ENCODE assay signal across 24 mouse cellular contexts in genomic region chr16:65999343-65999742, GRCm38 (mm10).
DNase-seq lines count a peak whose midpoint lies in the region; ATAC-seq and TF ChIP-seq lines count a peak whose summit lies in the region.
"Had no signal": no experiment of that assay in that cellular context is flagged by ENCODE, and none has a peak within 500 bp of the region (broad histone marks: within the 10 kb centered on the region; RNA-seq: fewer than 3 reads in every experiment).

No protein-coding gene starts in this region.

- H3K36me3 ChIP-seq in heart, postnatal 0 days (replicated peaks; ENCODE audit: control insufficient read depth, insufficient read depth, low read length), result no peaks in the 10 kb centered on the region
- H3K36me3 ChIP-seq: embryonic facial prominence, embryonic 13.5 days; forebrain, embryonic 12.5 days; forebrain, embryonic 15.5 days; heart, embryonic 12.5 days; heart, embryonic 15.5 days; hindbrain, embryonic 12.5 days; hindbrain, embryonic 15.5 days had no signal

- peak; percentile 25 for DNase-seq in heart, postnatal 0 days (ENCODE audit: low spot score)
- no peak for DNase-seq in heart, adult 18-20 months
- DNase-seq in 3134 (ENCODE audit: extremely low read depth, insufficient read length, low spot score), result peak; percentile 30
- DNase-seq in Muller cell, postnatal 12 days (ENCODE audit: inconsistent ontology term), result peak; percentile 79
- DNase-seq in gastrocnemius, postnatal 25 days, result no peak
- no peak for DNase-seq in cerebellum, adult 8-10 months
- no peak for DNase-seq in heart, postnatal 14 days
- DNase-seq: adrenal gland, postnatal 10 days; adrenal gland, postnatal 36 days; cerebellum, adult 18-20 months; cerebellum, adult 9-11 months; cerebellum, postnatal 25 days; gastrocnemius, postnatal 10 days; heart, adult 11 months; kidney, adult 11 months; kidney, adult 8-10 months had no signal

- no peak overlapping the region for H3K9ac ChIP-seq in heart, postnatal 0 days (replicated peaks; ENCODE audit: low read depth, low read length)
- H3K9ac ChIP-seq: embryonic facial prominence, embryonic 13.5 days; forebrain, embryonic 12.5 days; forebrain, embryonic 15.5 days; heart, embryonic 12.5 days; heart, embryonic 15.5 days; hindbrain, embryonic 12.5 days; hindbrain, embryonic 15.5 days had no signal

- TF ChIP-seq CTCF in heart, postnatal 0 days (IDR thresholded peaks at IDR 0.05; ENCODE audit: low read depth), result no peak
- TF ChIP-seq CTCF in embryonic fibroblast, embryonic 13.5 days (IDR thresholded peaks at IDR 0.05; ENCODE audit: borderline replicate concordance, insufficient read depth, low read length), result no peak

- no peak overlapping the region for H3K27ac ChIP-seq in heart, postnatal 0 days (ENCODE audit: low read depth)
- H3K27ac ChIP-seq in embryonic fibroblast, embryonic 13.5 days (ENCODE audit: insufficient read depth, low read length), result peak overlapping the region; percentile 91
- H3K27ac ChIP-seq: embryonic facial prominence, embryonic 13.5 days; forebrain, embryonic 12.5 days; forebrain, embryonic 15.5 days; heart, embryonic 15.5 days; hindbrain, embryonic 12.5 days; hindbrain, embryonic 15.5 days had no signal

- H3K4me3 ChIP-seq in heart, postnatal 0 days (ENCODE audit: low read depth, low read length), result no peak overlapping the region
- H3K4me3 ChIP-seq in embryonic fibroblast, embryonic 13.5 days (ENCODE audit: insufficient read depth, low read length), result no peak overlapping the region
- H3K4me3 ChIP-seq: embryonic facial prominence, embryonic 13.5 days; forebrain, embryonic 12.5 days; forebrain, embryonic 15.5 days; heart, embryonic 12.5 days; heart, embryonic 15.5 days; hindbrain, embryonic 12.5 days; hindbrain, embryonic 15.5 days had no signal

- no peak for TF ChIP-seq POLR2A in embryonic fibroblast, embryonic 13.5 days (IDR thresholded peaks at IDR 0.05; ENCODE audit: low read depth, low read length)

- no peaks in the 10 kb centered on the region for H3K9me3 ChIP-seq in heart, postnatal 0 days (replicated peaks; ENCODE audit: control insufficient read depth, low read length)
- H3K9me3 ChIP-seq: embryonic facial prominence, embryonic 13.5 days; forebrain, embryonic 12.5 days; forebrain, embryonic 15.5 days; heart, embryonic 12.5 days; heart, embryonic 15.5 days; hindbrain, embryonic 12.5 days; hindbrain, embryonic 15.5 days had no signal

- H3K27me3 ChIP-seq in heart, postnatal 0 days (ENCODE audit: control insufficient read depth, insufficient read depth, low read length), result no peaks in the 10 kb centered on the region
- H3K27me3 ChIP-seq: embryonic facial prominence, embryonic 13.5 days; forebrain, embryonic 12.5 days; forebrain, embryonic 15.5 days; heart, embryonic 12.5 days; heart, embryonic 15.5 days; hindbrain, embryonic 12.5 days; hindbrain, embryonic 15.5 days had no signal

- H3K4me2 ChIP-seq in heart, postnatal 0 days (ENCODE audit: low read depth, low read length), result no peak overlapping the region
- H3K4me2 ChIP-seq: embryonic facial prominence, embryonic 13.5 days; forebrain, embryonic 12.5 days; forebrain, embryonic 15.5 days; heart, embryonic 12.5 days; heart, embryonic 15.5 days; hindbrain, embryonic 12.5 days; hindbrain, embryonic 15.5 days had no signal

- H3K4me1 ChIP-seq in heart, postnatal 0 days (ENCODE audit: control insufficient read depth, insufficient read depth), result no peaks in the 10 kb centered on the region
- H3K4me1 ChIP-seq in embryonic fibroblast, embryonic 13.5 days (ENCODE audit: control insufficient read depth, insufficient read depth, low read length), result no peaks in the 10 kb centered on the region
- H3K4me1 ChIP-seq: forebrain, embryonic 12.5 days; forebrain, embryonic 15.5 days; hindbrain, embryonic 12.5 days; hindbrain, embryonic 15.5 days had no signal

- intact Hi-C loops in heart, postnatal 14 days (cut with DNase I), result no loop called here

- no peak for TF ChIP-seq EP300 in heart, postnatal 0 days (IDR thresholded peaks at IDR 0.05; ENCODE audit: low read depth)

- whole genome bisulfite sequencing in heart, postnatal 0 days, result 51% methylated on average over 1 of the region's 1 CpGs

- ATAC-seq in heart, postnatal 0 days (ENCODE audit: insufficient read depth, low read depth), result no peak; the same call in 1 of the 2 replicates
- ATAC-seq: forebrain, embryonic 15.5 days had no signal

Comparison
In these comparisons a context has a peak if more than half of its experiments do, and no peak if none do; other contexts are left out.
1. DNase-seq: peak in heart, postnatal 0 days (single experiment), 3134 (single experiment) and Muller cell, postnatal 12 days (single experiment); none in heart, adult 18-20 months (0 of 2), gastrocnemius, postnatal 25 days (single experiment), cerebellum, adult 8-10 months (single experiment) and heart, postnatal 14 days (0 of 2).